Mouse (Mus musculus) megakaryocyte, embryonic 14.5 days (primary cell): ENCODE measurements around the gene Atg7.

Experiments
- FLI1 ChIP-seq: IDR thresholded peaks from 2 replicates; pipeline ENCODE4 v1.6.1; 2012; ENCODE audit warnings: low read length, inconsistent platforms, mixed read lengths
- GATA1 ChIP-seq: IDR thresholded peaks from 3 replicates; pipeline ENCODE4 v1.6.1; 2012; ENCODE audit warnings: mixed read lengths, low read length, inconsistent platforms, borderline replicate concordance

- TF ChIP-seq GATA1 (no peak), FLI1 (no peak)
Observed at GRCm38 (mm10) chr6:114664716-114665115, 21.8 kb downstream of the Atg7 start.
